Mouse (Mus musculus): ENCODE measurements around the gene Gp1ba.

DNA sequence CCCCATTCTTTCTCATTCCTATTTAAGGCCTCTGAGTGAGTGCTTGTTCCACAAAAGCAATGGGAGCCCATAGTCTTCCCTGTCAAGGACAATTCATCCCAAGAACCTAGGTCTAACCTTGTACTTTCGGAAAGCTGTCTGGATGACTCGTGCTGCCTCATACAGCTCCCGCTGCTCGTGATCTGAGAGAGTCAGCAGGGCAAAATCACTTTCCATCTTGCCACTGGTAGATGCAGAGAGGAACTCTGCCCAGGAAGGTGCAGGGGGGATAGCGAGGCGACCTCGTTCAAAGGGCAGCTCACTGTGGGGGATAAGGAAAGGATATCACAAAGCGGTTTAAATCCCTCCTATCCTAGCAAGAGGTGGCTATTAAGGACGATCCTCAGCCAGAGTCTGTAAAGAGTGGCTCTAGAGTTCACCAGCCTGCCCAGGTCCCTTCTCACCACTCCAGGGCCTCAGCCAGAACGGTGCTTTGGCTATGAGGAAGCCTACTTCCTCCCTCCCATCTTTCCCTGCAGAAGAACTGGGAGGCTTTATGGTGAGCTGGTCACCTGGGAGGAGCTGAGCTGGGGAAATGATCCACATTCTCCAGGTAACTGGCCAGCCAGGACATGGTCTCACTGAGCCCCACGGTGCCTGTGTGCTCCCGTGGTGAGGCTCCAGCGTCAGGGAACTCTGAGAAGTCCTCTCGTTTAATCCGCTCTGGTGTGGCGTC, 32.6 kb downstream of the Gp1ba start:
- TF ChIP-seq CTCF (IDR thresholded peaks at IDR 0.05; ENCODE audit: insufficient read depth, low read depth, low read length) (no peak), POLR2A (IDR thresholded peaks at IDR 0.05; ENCODE audit: insufficient read depth, low read depth, low read length) (no peak)
